Comparison of ENCODE assay signal across 22 mouse cellular contexts in the genomic region with DNA sequence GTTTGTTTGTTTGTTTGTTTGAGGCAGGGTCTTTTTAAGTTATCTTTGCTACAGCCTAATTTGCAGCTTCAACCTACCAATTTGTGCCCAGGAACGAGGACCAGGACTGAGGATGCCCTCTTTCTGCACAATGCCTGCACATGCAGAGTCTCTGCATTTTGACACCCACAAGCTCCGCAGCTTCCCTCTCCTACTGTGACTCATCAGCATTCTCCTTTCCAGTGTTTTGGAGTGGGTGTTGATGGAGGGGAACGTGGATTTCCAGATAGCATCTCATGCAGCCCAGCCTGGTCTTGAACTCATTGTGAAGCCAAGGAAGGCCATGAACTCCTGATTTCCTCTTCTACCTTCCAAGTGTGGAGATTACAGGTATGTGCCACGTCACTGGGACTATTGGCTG. TPM values are rescaled to one million over a fixed set of nuclear protein-coding genes. Genes with fewer than 3 reads are reported as not detected.
DNase-seq lines count a peak whose midpoint lies in the region; ATAC-seq and TF ChIP-seq lines count a peak whose summit lies in the region.
"Had no signal": no experiment of that assay in that cellular context is flagged by ENCODE, and none has a peak within 500 bp of the region (broad histone marks: within the 10 kb centered on the region; RNA-seq: fewer than 3 reads in every experiment).

No protein-coding gene starts in this region.

- TF ChIP-seq POLR2A in testis, adult 2 months (IDR thresholded peaks at IDR 0.05; ENCODE audit: control insufficient read depth, low read depth, low read length) = no peak

- H3K4me1 ChIP-seq in testis, adult 2 months (ENCODE audit: control insufficient read depth, insufficient read depth, low read length) = peaks cover 8% of the 10 kb centered on the region
- H3K4me1 ChIP-seq in limb, embryonic 10.5 days = no peaks in the 10 kb centered on the region
- H3K4me1 ChIP-seq: forebrain, embryonic 13.5 days; hindbrain, embryonic 12.5 days; kidney, embryonic 15.5 days; stomach, embryonic 15.5 days had no signal

- H3K9me3 ChIP-seq in limb, embryonic 10.5 days (replicated peaks) = no peaks in the 10 kb centered on the region
- H3K9me3 ChIP-seq: forebrain, embryonic 13.5 days; hindbrain, embryonic 12.5 days; kidney, embryonic 15.5 days; stomach, embryonic 15.5 days had no signal

- H3K4me3 ChIP-seq in testis, adult 2 months (ENCODE audit: control insufficient read depth, low read depth, low read length) = peak overlapping the region; percentile 85
- H3K4me3 ChIP-seq in limb, embryonic 10.5 days = no peak overlapping the region
- H3K4me3 ChIP-seq: forebrain, embryonic 13.5 days; heart, adult 2 months; hindbrain, embryonic 12.5 days; kidney, embryonic 15.5 days; stomach, embryonic 15.5 days had no signal

- H3K27me3 ChIP-seq in testis, adult 2 months (ENCODE audit: control insufficient read depth, insufficient read depth, low read length) = no peaks in the 10 kb centered on the region
- no peaks in the 10 kb centered on the region for H3K27me3 ChIP-seq in limb, embryonic 10.5 days (ENCODE audit: low read depth, poor library complexity, severe bottlenecking)
- H3K27me3 ChIP-seq: forebrain, embryonic 13.5 days; hindbrain, embryonic 12.5 days; kidney, embryonic 15.5 days; stomach, embryonic 15.5 days had no signal

- WGBS in limb, embryonic 10.5 days = 69% methylated on average over 4 of the region's 4 CpGs

- no peak for TF ChIP-seq CTCF in testis, adult 2 months (IDR thresholded peaks at IDR 0.05; ENCODE audit: control insufficient read depth, insufficient read depth, insufficient replicate concordance, low read depth, low read length)

- peak overlapping the region; percentile 42; the same call in 1 of the 2 replicates for H3K27ac ChIP-seq in testis, adult 2 months (ENCODE audit: control insufficient read depth, insufficient read depth, low read depth, low read length)
- H3K27ac ChIP-seq in limb, embryonic 10.5 days = no peak overlapping the region
- H3K27ac ChIP-seq: forebrain, embryonic 13.5 days; heart, adult 2 months; hindbrain, embryonic 12.5 days; kidney, embryonic 15.5 days; macrophage; stomach, embryonic 15.5 days had no signal

- no peaks in the 10 kb centered on the region for H3K36me3 ChIP-seq in testis, adult 2 months (ENCODE audit: control insufficient read depth, insufficient read depth, low read length)
- no peaks in the 10 kb centered on the region for H3K36me3 ChIP-seq in limb, embryonic 10.5 days
- H3K36me3 ChIP-seq: hindbrain, embryonic 12.5 days; kidney, embryonic 15.5 days; stomach, embryonic 15.5 days had no signal

- ATAC-seq in frontal cortex, adult (ENCODE audit: low TSS enrichment) = peak; percentile 92
- ATAC-seq: activated CD4-positive, CD25-positive, alpha-beta regulatory T cell, adult 4 months; forebrain, embryonic 13.5 days had no signal

- DNase-seq in frontal cortex, postnatal 14 days (ENCODE audit: low spot score in 2 of 2) = no peak
- DNase-seq in layer of hippocampus, adult 9-11 months = peak; percentile 53
- no peak for DNase-seq in layer of hippocampus, postnatal 36 days
- DNase-seq in testis, postnatal 14 days (ENCODE audit: low spot score) = no peak
- DNase-seq in limb, embryonic 10.5 days (ENCODE audit: low spot score) = no peak
- no peak for DNase-seq in ovary, postnatal 14 days (ENCODE audit: low spot score)
- DNase-seq: adrenal gland, postnatal 10 days; cerebellum, adult 2 months; cerebellum, postnatal 36 days; gastrocnemius, postnatal 36 days; heart, adult 2 months; kidney, adult 11 months; kidney, postnatal 36 days; liver had no signal

RNA-seq across cellular contexts. Expression of gene Podxl, which starts 11.3 kb away (rescaled TPM):
- total RNA-seq in layer of hippocampus, postnatal 36 days (2021) = 10 to 100 TPM; 13.2 to 14.7 TPM
- polyA plus RNA-seq in testis, adult 2 months (2012; rRNA removed) = 2.1 and 2.2 TPM in 2 replicates
- 12.1 and 14.0 TPM in 2 replicates for polyA plus RNA-seq in limb, embryonic 10.5 days (2016; fragmentation: Nextera tagmentation; extraction: Ambion mirVana)
- polyA plus RNA-seq: activated CD4-positive, CD25-positive, alpha-beta regulatory T cell, adult 4 months; macrophage had no signal
